Mouse (Mus musculus): ENCODE measurements around the gene Gm10142.

DNA sequence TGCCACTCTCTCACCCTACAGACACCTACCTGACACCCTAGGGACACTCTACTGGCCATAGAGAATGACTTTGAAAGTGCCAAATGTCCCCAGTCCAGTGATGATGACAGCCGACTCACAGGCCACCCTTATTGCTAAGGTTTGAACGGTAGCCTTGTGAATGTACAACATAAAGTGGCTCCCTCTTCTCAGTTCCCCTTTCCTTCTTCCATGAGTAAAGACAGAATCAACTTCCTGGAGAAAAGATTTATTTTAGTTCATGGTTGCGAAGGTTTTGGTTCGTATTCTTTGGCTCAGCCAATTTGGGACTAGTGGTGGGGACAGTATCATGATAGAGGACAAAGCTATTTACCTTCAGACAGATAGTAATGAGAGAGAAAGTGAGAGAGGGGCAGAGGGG, 23.3 kb downstream of the Gm10142 start:
- TF ChIP-seq POLR2A (IDR thresholded peaks at IDR 0.05; ENCODE audit: borderline replicate concordance, low read depth, low read length) (no peak), CTCF (IDR thresholded peaks at IDR 0.05; ENCODE audit: low read depth, low read length) (no peak)
